Mouse (Mus musculus) stomach, embryonic 14.5 days (tissue): ENCODE results near the gene Zfhx3. TPM values are rescaled to one million over a fixed set of nuclear protein-coding genes. Genes with fewer than 3 reads are reported as not detected.
A peak's percentile ranks its signal among the peaks of the same experiment; 100 is the strongest.

Experiments
- ATAC-seq: fragments of 200-750 bp; cut with Nextera tagmentation; 2 replicates; pipeline ENCODE4 v1.8.0; 2017; ENCODE audit warnings: low read depth, moderate TSS enrichment; ENCODE audit not compliant: insufficient number of reproducible peaks, insufficient read depth, low FRiP score
- H3K27ac ChIP-seq: fragments of 300-500 bp; sonication (generic); 2 replicates; pipeline ENCODE4 v1.5.1; 2014; ENCODE audit warnings: mild to moderate bottlenecking, low read length, moderate library complexity, mixed read lengths
- H3K27me3 ChIP-seq: fragments of 300-500 bp; sonication (generic); 2 replicates; pipeline ENCODE4 v1.6.1; 2014; ENCODE audit warnings: low read length, control low read depth, mixed read lengths; ENCODE audit not compliant: control insufficient read depth, insufficient read depth
- H3K36me3 ChIP-seq: fragments of 300-500 bp; sonication (generic); 2 replicates; pipeline ENCODE4 v1.6.1; 2014; ENCODE audit warnings: mild to moderate bottlenecking, control low read depth, low read length, moderate library complexity, mixed read lengths; ENCODE audit not compliant: control insufficient read depth, insufficient read depth
- H3K4me1 ChIP-seq: fragments of 300-500 bp; sonication (generic); 2 replicates; pipeline ENCODE4 v1.6.1; 2014; ENCODE audit warnings: low read length, control low read depth, mixed read lengths; ENCODE audit not compliant: control insufficient read depth, insufficient read depth
- H3K4me2 ChIP-seq: fragments of 300-500 bp; sonication (generic); replicated peaks from 2 replicates; pipeline ENCODE4 v1.6.1; 2014; ENCODE audit warnings: low read depth, low read length, control low read depth
- H3K4me3 ChIP-seq: fragments of 300-500 bp; sonication (generic); 2 replicates; pipeline ENCODE4 v1.5.1; 2014; ENCODE audit warnings: low read depth, low read length, control low read depth
- H3K9ac ChIP-seq: fragments of 300-500 bp; sonication (generic); replicated peaks from 2 replicates; pipeline ENCODE4 v1.6.1; 2014; ENCODE audit warnings: low read depth, mild to moderate bottlenecking, control low read depth, low read length, moderate library complexity, mixed read lengths
- H3K9me3 ChIP-seq: fragments of 300-500 bp; sonication (generic); 2 replicates; pipeline ENCODE4 v1.6.1; 2016; ENCODE audit warnings: low read depth, low read length, control low read depth; ENCODE audit not compliant: control insufficient read depth
- WGBS: fragments of 180-500 bp; shearing (Covaris S2); extraction: QIAGEN DNeasy Blood & Tissue Kit; methylation state at CpG from one replicate; pipeline ENCODE4 v1.1.7; 2014; 5-methylcytosine and 5-hydroxymethylcytosine counted together
- polyA plus RNA-seq: library from polyadenylated mRNA; unstranded; fragments of >200 nt; fragmentation: Nextera tagmentation; extraction: Ambion mirVana; gene quantifications from 2 replicates; pipeline ENCODE4 v1.2.1, GENCODE M21; 2014

Gene Zfhx3
- polyA plus RNA-seq, 1 experiment from 2014 or later: 25.4 TPM

DNA sequence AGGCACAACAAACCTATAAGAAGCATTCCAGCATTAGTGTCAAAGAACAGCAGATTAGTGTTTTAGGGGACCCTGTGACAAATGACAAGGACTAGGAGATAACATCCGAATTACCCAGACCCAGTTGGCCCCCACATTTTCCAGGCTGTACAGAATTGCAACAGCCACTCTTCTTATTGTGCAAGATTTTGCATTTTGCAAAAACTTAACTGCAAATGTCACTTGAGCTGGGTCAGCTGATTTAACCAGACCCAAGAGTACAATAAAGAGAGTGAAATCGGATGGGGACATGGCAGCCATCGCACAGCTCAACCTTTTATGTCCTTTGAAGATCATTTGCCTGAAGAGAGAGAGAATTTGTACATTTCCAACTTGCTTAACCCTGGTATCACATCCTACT lies 720.3 kb downstream of the Zfhx3 start:
- Histone ChIP-seq H3K9me3 (no peaks in the 10 kb centered on the region), H3K27me3 (no peaks in the 10 kb centered on the region), H3K4me2 (no peak overlapping the region), H3K9ac (no peak overlapping the region), H3K4me3 (no peak overlapping the region), H3K4me1 (no peaks in the 10 kb centered on the region), H3K36me3 (no peaks in the 10 kb centered on the region), H3K27ac (no peak overlapping the region)
- WGBS: 81% methylated on average over 3 of the region's 3 CpGs
- ATAC-seq: no peak

DNA sequence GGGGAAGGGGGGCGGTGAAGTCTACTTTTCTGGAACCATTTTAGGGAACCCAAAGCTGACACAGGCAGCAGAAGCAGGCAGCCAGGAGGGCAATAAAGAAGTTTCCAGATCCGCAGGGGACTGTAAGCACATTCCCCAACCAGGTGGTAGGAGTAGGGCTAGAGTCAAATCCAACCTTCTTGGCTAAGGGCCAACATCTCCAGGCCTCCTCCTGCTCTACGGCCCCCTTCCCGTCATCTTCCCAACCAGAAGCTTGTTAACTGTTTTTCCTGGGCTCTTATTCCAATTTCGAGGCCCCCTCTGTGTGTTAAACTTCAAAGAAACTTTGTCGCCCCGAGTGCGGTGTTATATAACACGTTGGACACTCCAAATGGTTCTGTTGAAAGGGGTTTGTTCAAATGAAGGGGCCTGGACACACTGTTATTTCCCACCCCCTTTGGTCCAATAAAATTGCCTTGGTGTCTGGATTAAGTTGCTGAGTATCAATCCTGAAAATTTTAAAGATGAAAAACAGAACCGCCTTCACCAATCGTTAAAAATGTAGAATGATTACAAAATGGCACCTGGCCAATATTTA lies 729.6 kb downstream of the Zfhx3 start:
- H3K27ac ChIP-seq: no peak overlapping the region
- H3K4me2 ChIP-seq: no peak overlapping the region
- no peak overlapping the region for H3K9ac ChIP-seq
- no peaks in the 10 kb centered on the region for H3K27me3 ChIP-seq
- 69% methylated on average over 11 of the region's 11 CpGs for WGBS
- ATAC-seq: no peak
- H3K4me1 ChIP-seq: no peaks in the 10 kb centered on the region
- no peaks in the 10 kb centered on the region for H3K36me3 ChIP-seq
- H3K4me3 ChIP-seq: no peak overlapping the region
- H3K9me3 ChIP-seq: no peaks in the 10 kb centered on the region

DNA sequence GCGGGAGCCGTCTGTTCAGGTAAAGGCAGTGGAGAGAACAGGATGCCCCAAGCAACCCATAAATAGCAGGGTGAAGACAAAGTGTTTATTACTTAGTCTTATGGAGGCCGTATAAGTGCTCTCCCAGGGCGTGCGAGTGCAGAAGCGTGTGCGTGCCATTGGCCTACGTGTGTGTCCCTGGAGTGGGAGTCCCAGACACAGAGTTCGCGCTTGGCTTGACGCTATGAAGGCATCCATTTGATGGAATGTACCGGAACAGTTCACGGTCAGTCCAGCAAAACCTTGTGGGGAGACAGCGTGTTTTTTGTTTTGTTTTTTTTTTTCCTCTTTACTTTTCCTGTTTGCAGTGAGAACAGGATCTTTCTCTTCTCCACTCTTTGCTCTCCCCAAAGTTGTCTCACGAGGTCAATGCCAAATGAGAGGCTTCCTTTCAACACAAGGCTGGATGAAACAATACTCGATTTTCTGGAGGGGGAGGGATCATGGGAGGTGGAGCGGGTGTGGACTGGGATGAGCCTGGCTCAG lies 732.6 kb downstream of the Zfhx3 start:
- Histone ChIP-seq H3K27me3 (no peaks in the 10 kb centered on the region), H3K4me1 (no peaks in the 10 kb centered on the region), H3K27ac (no peak overlapping the region), H3K4me3 (no peak overlapping the region), H3K4me2 (no peak overlapping the region), H3K9me3 (no peaks in the 10 kb centered on the region), H3K36me3 (no peaks in the 10 kb centered on the region), H3K9ac (no peak overlapping the region)
- WGBS: 80% methylated on average over 17 of the region's 17 CpGs
- no peak for ATAC-seq

DNA sequence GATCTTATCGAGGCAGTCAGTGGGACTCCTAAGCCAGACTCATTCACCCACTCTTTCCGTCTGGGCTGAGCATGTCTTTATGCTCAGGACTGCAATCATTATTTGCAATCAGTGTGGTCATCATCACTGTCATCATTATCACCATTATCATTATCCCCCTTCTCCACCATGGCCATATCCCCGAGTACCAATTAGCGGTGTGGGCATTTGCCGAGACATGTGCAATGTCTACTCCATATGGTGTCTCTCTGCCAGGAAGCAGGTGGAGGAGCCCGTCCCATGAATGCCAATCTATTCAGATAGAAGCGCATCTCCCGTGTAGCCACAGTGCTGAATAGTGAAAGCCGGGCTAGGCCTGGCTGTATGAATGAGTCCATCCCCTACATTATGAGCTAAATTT lies 747.2 kb downstream of the Zfhx3 start:
- WGBS: 92% methylated on average over 9 of the region's 9 CpGs
- Histone ChIP-seq H3K4me3 (no peak overlapping the region), H3K4me1 (peaks cover 15% of the 10 kb centered on the region), H3K9me3 (no peaks in the 10 kb centered on the region), H3K4me2 (no peak overlapping the region), H3K27me3 (no peaks in the 10 kb centered on the region), H3K27ac (no peak overlapping the region), H3K36me3 (no peaks in the 10 kb centered on the region), H3K9ac (no peak overlapping the region)
- ATAC-seq: no peak

DNA sequence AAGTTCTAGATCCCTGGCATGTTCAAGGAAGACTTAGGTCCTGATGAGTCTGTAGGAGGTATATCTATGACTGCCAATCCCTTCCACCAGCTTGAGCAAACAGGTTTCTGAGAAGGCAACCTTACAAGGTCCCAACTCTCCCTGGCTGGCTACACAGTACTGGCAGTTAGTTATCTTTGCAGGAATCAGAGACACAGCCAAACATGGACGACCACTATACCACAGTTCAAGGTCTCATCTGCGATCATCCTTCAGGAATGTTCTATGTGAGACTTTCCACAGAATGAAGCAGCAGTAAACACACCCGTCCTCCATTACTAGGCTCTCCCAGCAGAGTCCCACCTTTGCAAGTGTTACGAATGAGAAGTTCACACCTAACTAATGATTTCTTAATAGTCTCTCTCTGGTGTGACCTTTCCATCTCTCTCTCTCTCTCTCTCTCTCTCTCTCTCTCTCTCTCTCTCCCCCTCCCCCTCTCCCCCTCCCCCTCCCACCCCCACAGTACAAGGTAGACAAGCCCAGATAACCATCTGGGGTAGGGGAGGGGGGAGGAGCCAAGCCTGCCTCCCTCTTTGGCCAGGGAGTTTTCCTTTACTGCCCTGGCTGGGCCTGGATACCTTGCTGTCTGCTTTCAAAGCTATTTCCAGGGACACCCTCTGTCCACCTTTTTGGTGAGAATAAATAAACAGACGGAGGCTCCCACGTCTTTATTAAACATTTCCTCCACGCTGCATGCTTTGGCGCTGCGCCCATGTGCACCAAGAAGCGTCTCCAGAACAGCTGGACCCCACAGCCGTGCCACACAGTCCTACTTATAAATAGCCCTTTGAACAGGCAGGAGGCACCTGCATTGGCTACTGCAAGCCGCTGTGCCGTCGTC lies 748.4 kb downstream of the Zfhx3 start:
- H3K4me2 ChIP-seq: peak overlapping the region; percentile 47
- H3K36me3 ChIP-seq: no peaks in the 10 kb centered on the region
- no peak for ATAC-seq
- peaks cover 22% of the 10 kb centered on the region for H3K4me1 ChIP-seq
- H3K27ac ChIP-seq: no peak overlapping the region
- no peaks in the 10 kb centered on the region for H3K27me3 ChIP-seq
- H3K4me3 ChIP-seq: no peak overlapping the region
- H3K9ac ChIP-seq: no peak overlapping the region
- WGBS: 17% methylated on average over 14 of the region's 14 CpGs
- no peaks in the 10 kb centered on the region for H3K9me3 ChIP-seq

DNA sequence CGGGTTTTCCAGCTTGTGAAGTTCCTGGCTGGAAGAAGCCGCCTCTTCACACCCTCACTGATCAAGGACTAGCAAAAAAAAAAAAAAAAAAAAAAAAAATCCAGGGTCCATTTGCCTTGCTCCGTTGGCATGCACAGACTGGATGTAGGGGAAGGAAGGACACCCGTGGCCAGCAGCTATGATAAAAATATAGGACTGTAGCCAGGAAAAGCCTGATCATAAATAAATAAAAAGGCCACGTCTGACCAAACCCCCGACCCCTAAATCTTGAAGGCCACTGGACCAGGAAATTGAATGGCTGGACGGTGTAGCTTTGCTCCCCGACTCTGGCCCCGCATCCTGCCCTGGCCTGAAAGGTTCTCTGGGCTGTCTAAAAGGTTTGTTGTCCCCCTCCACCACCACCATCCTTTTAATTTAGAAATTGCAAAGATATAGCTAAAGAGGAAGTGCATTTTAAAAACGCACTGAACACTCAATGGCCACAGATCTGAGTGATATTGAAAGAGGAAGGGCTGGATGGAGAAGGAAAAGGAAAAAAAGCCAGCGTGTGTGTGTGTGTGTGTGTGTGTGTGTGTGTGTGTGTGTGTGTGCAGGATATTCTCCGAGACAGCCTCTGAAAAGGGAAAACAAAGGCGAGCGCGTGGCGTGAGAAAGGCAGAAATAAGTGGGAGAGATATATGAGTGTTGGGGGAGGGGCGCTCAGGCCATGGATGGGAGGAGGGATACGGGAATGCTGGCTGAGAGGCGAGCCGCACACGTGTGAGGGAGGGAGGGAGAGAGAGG lies 749.2 kb downstream of the Zfhx3 start:
- Histone ChIP-seq H3K4me2 (peak overlapping the region; percentile 47), H3K4me1 (peaks cover 31% of the 10 kb centered on the region), H3K27me3 (0 out of 2 replicates have a peak, but pooled peaks cover 2% of the 10 kb centered on the region), H3K36me3 (no peaks in the 10 kb centered on the region), H3K27ac (no peak overlapping the region; the same call in 1 of the 2 replicates), H3K9me3 (no peaks in the 10 kb centered on the region), H3K9ac (no peak overlapping the region), H3K4me3 (peak overlapping the region; percentile 23)
- ATAC-seq: peak; percentile 42; the same call in 1 of the 2 replicates
- 2% methylated on average over 21 of the region's 21 CpGs for WGBS

DNA sequence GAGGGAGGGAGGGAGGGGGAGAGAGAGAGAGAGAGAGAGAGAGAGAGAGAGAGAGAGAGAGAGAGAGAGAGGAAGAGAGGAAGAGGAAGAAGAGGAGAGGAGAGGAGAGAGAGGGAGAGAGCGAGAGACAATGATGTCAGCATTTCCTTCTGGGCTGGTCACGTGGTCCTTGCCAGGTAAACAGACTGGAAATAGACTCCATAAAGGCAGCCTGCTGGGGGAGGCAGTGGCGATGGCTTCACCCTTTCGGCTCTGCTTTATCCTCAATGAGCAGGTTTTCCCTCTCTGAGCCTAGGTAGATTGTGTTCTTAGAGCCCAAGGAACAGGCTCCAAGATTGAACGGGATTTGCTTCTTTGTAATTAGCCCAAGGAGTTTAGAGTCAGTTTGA lies 749.8 kb downstream of the Zfhx3 start:
- 3% methylated on average over 5 of the region's 5 CpGs for WGBS
- peak overlapping the region; percentile 47 for H3K4me2 ChIP-seq
- H3K4me1 ChIP-seq: peaks cover 32% of the 10 kb centered on the region
- H3K36me3 ChIP-seq: no peaks in the 10 kb centered on the region
- H3K27me3 ChIP-seq: 0 out of 2 replicates have a peak, but pooled peaks cover 4% of the 10 kb centered on the region
- peak; percentile 75 for ATAC-seq
- H3K9ac ChIP-seq: no peak overlapping the region
- H3K4me3 ChIP-seq: peak overlapping the region; percentile 23; the same call in 1 of the 2 replicates
- peak overlapping the region; percentile 4; the same call in 1 of the 2 replicates for H3K27ac ChIP-seq
- H3K9me3 ChIP-seq: no peaks in the 10 kb centered on the region
